Mouse (Mus musculus) heart, postnatal 25 days (tissue): ENCODE data around the gene Olfr71. TPM values are rescaled to one million over a fixed set of nuclear protein-coding genes. Genes with fewer than 3 reads are reported as not detected.

Source experiments
- DNase-seq: peaks from one replicate; pipeline ENCODE4 v3.0.0; 2022; ENCODE audit warnings: low spot score
- intact Hi-C: fragments of 180-260 bp; cut with DNase I; formaldehyde crosslinking; loops from one replicate; pipeline ENCODE4 v1.15.1; 2025
- total RNA-seq, 2 experiments: library from RNA; stranded (reverse); gene quantifications; 2 replicates each; pipeline ENCODE4 v1.2.3; 2021

Gene Olfr71
- total RNA-seq, 2 experiments from 2014 or later: not detected

- intact Hi-C loops: no loop called here
Measured at GRCm38 (mm10) chr4:43668782-43669427, 41.1 kb downstream of the Olfr71 start, which contains the start of the genes Tmem8b and Fam221b. Gene Tmem8b (plus strand): TSS chr4:43668971. Gene Fam221b (minus strand): TSS chr4:43669145.

GRCm38 (mm10) chr4:43666412-43666811 is 43.6 kb downstream of the Olfr71 start:
- DNase-seq: no peak
- intact Hi-C loops: loop anchor here (2.0 kb wide), 1 partner anchor 36 kb away; the partner anchor contains the start of gene Npr2

More at GRCm38 (mm10) chr4:43668782-43669427, 41.1 kb downstream of the Olfr71 start, which contains the start of the genes Tmem8b and Fam221b:
- peak; percentile 84 for DNase-seq

- intact Hi-C loops: no loop called here
- DNase-seq: no peak
Measured at GRCm38 (mm10) chr4:43657146-43657545, 52.9 kb downstream of the Olfr71 start.

GRCm38 (mm10) chr4:43656339-43657109 is 53.5 kb downstream of the Olfr71 start, which contains the start of gene Hint2:
Gene Hint2 (minus strand): TSS chr4:43656466.
- intact Hi-C loops: no loop called here
- DNase-seq: peak; percentile 92

- intact Hi-C loops: loop anchor here (2.0 kb wide), 1 partner anchor 23 kb away; no protein-coding TSS in a partner anchor
- DNase-seq: no peak
Measured at GRCm38 (mm10) chr4:43655656-43656338, 54.3 kb downstream of the Olfr71 start.

Other genes with a start within 250 kb of the Olfr71 start
- gene Sit1, start 226.5 kb downstream of the Olfr71 start, total RNA-seq: not detected
- gene Ccdc107, start 217.4 kb downstream of the Olfr71 start, total RNA-seq: 10 to 100 TPM; 26.6 to 31.8 TPM
- under 1 TPM; 0.39 to 0.61 TPM for gene Arhgef39, start 210.6 kb downstream of the Olfr71 start, total RNA-seq
- gene Car9, start 203.3 kb downstream of the Olfr71 start, total RNA-seq: under 1 TPM; 0.31 to 0.34 TPM
- 10 to 100 TPM; 25.2 to 40.7 TPM for gene Tpm2, start 186.5 kb downstream of the Olfr71 start, total RNA-seq
- gene Creb3, start 147.9 kb downstream of the Olfr71 start, total RNA-seq: 10 to 100 TPM; 45.8 to 48.3 TPM
- 100 to 1,000 TPM; 115 to 124 TPM for gene Tln1, start 147.6 kb downstream of the Olfr71 start, total RNA-seq
- 10 to 100 TPM; 29.5 to 36.7 TPM for gene Rgp1, start 131.5 kb downstream of the Olfr71 start, total RNA-seq
- 10 to 100 TPM; 13.5 to 14.3 TPM for gene Gba2, start 131.4 kb downstream of the Olfr71 start, total RNA-seq
- under 1 TPM in 1 of 2 experiments, not detected in 1; 0.60 TPM for gene Msmp, start 125.8 kb downstream of the Olfr71 start, total RNA-seq
- 10 to 100 TPM; 35.9 to 42.4 TPM for gene Npr2, start 78.3 kb downstream of the Olfr71 start, total RNA-seq
- gene Spag8, start 56.7 kb downstream of the Olfr71 start, total RNA-seq: under 1 TPM; 0.21 to 0.31 TPM
- 100 to 1,000 TPM; 138 to 147 TPM for gene Hint2, start 53.8 kb downstream of the Olfr71 start, total RNA-seq
- 10 to 100 TPM; 15.8 to 16.9 TPM for gene Tmem8b, start 41.3 kb downstream of the Olfr71 start, total RNA-seq
- under 1 TPM; 0.20 to 0.26 TPM for gene Fam221b, start 41.1 kb downstream of the Olfr71 start, total RNA-seq
- gene Olfr70, start 9.4 kb downstream of the Olfr71 start, total RNA-seq: not detected
- 1 to 10 TPM; 3.3 to 3.4 TPM for gene Hrct1, start 16.9 kb upstream of the Olfr71 start, total RNA-seq
- gene Spaar, start 19.8 kb upstream of the Olfr71 start, total RNA-seq: 1 to 10 TPM; 4.8 to 4.9 TPM
- gene Olfr159, start 60.8 kb upstream of the Olfr71 start, total RNA-seq: not detected
- not detected for gene Olfr156, start 113.6 kb upstream of the Olfr71 start, total RNA-seq
- not detected for gene Olfr157, start 129.9 kb upstream of the Olfr71 start, total RNA-seq
- gene Olfr155, start 141.3 kb upstream of the Olfr71 start, total RNA-seq: not detected
- gene Reck, start 165.3 kb upstream of the Olfr71 start, total RNA-seq: 1 to 10 TPM; 6.5 TPM
- gene Glipr2, start 247.1 kb upstream of the Olfr71 start, total RNA-seq: 1 to 10 TPM; 3.6 to 4.3 TPM